Mouse (Mus musculus) inflammation-experienced regulatory T-cells, adult 6 months (primary cell): ENCODE data around the gene Ccdc88a. TPM values are rescaled to one million over a fixed set of nuclear protein-coding genes. Genes with fewer than 3 reads are reported as not detected.

Experiments
- ATAC-seq: one replicate; pipeline ENCODE4 v1.8.0; 2017
- polyA plus RNA-seq, 3 experiments: library from polyadenylated mRNA; unstranded; fragments of 100-300 nt; shearing (Covaris generic); gene quantifications; one replicate each; pipeline ENCODE4 v1.2.1; 2017

Ccdc88a gene
- polyA plus RNA-seq, 3 experiments from 2014 or later = 0.93 to 1.3 (median 1.2) TPM

GRCm38 (mm10) chr11:29549425-29549778 lies 175.9 kb downstream of the Ccdc88a start:
- ATAC-seq = no peak

Other genes with a start within 250 kb of the Ccdc88a start
- gene Pnpt1, start 242.9 kb upstream of the Ccdc88a start, polyA plus RNA-seq = 10 to 100 TPM; 30.2 to 48.6 (median 35.3) TPM
- gene Ppp4r3b, start 200.8 kb upstream of the Ccdc88a start, polyA plus RNA-seq = 100 to 1,000 TPM; 104 to 167 (median 105) TPM
- gene Cfap36, start 126.2 kb upstream of the Ccdc88a start, polyA plus RNA-seq = 10 to 100 TPM; 27.2 to 31.4 (median 30.2) TPM
- 10 to 100 TPM; 41.2 to 47.8 (median 47.3) TPM for gene Prorsd1, start 141.4 kb downstream of the Ccdc88a start, polyA plus RNA-seq
- 10 to 100 TPM; 54.9 to 68.0 (median 59.2) TPM for gene Mtif2, start 152.8 kb downstream of the Ccdc88a start, polyA plus RNA-seq
- 1 to 10 TPM in 2 of 3 experiments, under 1 TPM in 1; 0.69 to 1.8 (median 1.4) TPM for gene Clhc1, start 174.3 kb downstream of the Ccdc88a start, polyA plus RNA-seq
- 1,000 to 10,000 TPM in 2 of 3 experiments, 100 to 1,000 TPM in 1; 892 to 1,752 (median 1,284) TPM for gene Rps27a, start 174.5 kb downstream of the Ccdc88a start, polyA plus RNA-seq